Mouse (Mus musculus): ENCODE data around the gene Tob1. TPM values are rescaled to one million over a fixed set of nuclear protein-coding genes. Genes with fewer than 3 reads are reported as not detected.

The Tob1 gene
- polyA plus RNA-seq, 1 experiment from 2014 or later: 41.2 TPM

DNA sequence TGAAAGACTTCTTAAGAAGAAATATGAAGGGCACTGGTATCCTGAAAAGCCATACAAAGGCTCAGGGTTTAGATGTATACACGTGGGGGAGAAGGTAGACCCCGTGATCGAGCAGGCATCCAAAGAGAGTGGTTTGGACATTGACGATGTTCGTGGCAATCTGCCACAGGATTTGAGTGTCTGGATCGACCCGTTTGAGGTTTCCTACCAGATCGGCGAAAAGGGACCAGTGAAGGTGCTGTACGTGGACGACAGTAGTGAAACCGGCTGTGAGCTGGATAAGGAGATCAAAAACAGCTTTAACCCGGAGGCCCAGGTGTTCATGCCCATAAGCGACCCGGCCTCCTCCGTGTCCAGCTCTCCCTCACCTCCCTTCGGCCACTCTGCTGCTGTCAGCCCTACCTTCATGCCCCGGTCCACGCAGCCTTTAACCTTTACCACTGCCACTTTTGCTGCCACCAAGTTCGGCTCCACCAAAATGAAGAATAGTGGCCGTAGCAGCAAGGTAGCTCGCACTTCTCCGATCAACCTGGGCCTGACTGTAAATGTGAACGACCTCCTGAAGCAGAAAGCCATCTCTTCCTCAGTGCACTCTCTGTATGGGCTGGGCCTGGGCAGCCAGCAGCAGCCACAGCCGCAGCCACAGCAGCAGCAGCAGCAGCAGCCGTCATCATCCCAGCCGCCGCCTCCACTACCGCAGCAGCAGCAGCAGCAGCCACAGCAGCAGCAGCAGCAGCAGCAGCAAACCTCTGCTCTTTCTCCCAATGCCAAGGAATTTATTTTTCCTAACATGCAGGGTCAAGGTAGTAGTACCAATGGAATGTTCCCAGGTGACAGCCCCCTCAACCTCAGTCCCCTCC, 2.7 kb downstream of the Tob1 start:
- Histone ChIP-seq H3K4me3 (ENCODE audit: low read length) (peak overlapping the region; percentile 33), H3K4me2 (ENCODE audit: low read depth, low read length) (peak overlapping the region; percentile 75), H3K27me3 (ENCODE audit: control insufficient read depth, insufficient read depth, low read length) (no peaks in the 10 kb centered on the region), H3K9ac (ENCODE audit: low read length) (peak overlapping the region; percentile 37), H3K27ac (ENCODE audit: low read length) (no peak overlapping the region), H3K36me3 (ENCODE audit: control insufficient read depth, insufficient read depth) (peaks cover 9% of the 10 kb centered on the region), H3K9me3 (replicated peaks; ENCODE audit: control insufficient read depth, low read length) (no peaks in the 10 kb centered on the region), H3K4me1 (ENCODE audit: control insufficient read depth, insufficient read depth, low read length) (peaks cover 8% of the 10 kb centered on the region)
- ATAC-seq (replicated peaks; ENCODE audit: extremely low read depth, insufficient read depth, low FRiP score): no peak
- 80% methylated on average over 29 of the region's 29 CpGs for WGBS

DNA sequence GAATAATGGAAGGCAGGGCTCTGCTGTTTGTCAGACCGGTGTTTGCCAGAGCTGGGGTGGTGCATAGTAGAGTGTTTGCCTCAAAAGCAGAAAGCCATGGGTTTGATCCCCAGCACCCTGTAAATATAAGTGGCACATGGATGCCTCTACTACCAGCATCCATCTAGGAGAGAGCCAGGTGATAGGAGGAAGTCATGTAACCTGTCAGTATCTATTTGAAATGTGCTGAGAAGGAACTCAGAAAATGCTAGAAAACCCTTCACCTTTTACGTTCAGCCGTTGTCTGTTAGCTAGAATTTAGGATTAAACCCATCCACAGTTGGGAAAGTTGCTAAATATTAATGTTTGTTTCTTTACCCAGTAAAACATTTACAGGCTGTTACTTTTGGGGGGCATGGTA, 4.3 kb downstream of the Tob1 start:
- Histone ChIP-seq H3K36me3 (ENCODE audit: control insufficient read depth, insufficient read depth) (peaks cover 9% of the 10 kb centered on the region), H3K4me3 (ENCODE audit: low read length) (no peak overlapping the region), H3K4me1 (ENCODE audit: control insufficient read depth, insufficient read depth, low read length) (peaks cover 8% of the 10 kb centered on the region), H3K9me3 (replicated peaks; ENCODE audit: control insufficient read depth, low read length) (no peaks in the 10 kb centered on the region), H3K27me3 (ENCODE audit: control insufficient read depth, insufficient read depth, low read length) (no peaks in the 10 kb centered on the region), H3K9ac (ENCODE audit: low read length) (no peak overlapping the region), H3K27ac (ENCODE audit: low read length) (no peak overlapping the region), H3K4me2 (ENCODE audit: low read depth, low read length) (no peak overlapping the region)
- no peak for ATAC-seq (replicated peaks; ENCODE audit: extremely low read depth, insufficient read depth, low FRiP score)
- 91% methylated on average over 3 of the region's 3 CpGs for WGBS

DNA sequence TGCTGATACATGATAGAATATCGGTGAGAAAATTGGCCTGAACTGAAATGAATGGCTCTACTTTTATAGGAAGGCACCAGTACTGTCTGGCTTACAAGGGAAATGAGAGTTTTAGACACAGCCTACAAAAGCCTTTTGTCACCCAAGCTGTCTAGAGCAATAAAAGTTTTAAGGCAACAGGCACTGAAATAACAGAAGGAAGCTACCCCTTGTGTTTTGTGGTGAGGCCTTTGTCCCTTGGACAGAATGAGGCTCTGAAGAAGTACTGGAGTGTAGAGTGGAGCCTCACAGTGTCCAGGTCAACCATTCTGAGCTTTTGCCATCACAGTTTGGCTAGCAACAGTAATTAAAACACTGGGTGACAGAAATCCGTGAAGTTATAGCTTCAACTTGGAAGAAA, 5.0 kb downstream of the Tob1 start:
- Histone ChIP-seq H3K27ac (ENCODE audit: low read length) (peak overlapping the region; percentile 11; the same call in 1 of the 2 replicates), H3K4me1 (ENCODE audit: control insufficient read depth, insufficient read depth, low read length) (peaks cover 8% of the 10 kb centered on the region), H3K4me3 (ENCODE audit: low read length) (no peak overlapping the region), H3K9me3 (replicated peaks; ENCODE audit: control insufficient read depth, low read length) (no peaks in the 10 kb centered on the region), H3K27me3 (ENCODE audit: control insufficient read depth, insufficient read depth, low read length) (no peaks in the 10 kb centered on the region), H3K4me2 (ENCODE audit: low read depth, low read length) (no peak overlapping the region), H3K36me3 (ENCODE audit: control insufficient read depth, insufficient read depth) (peaks cover 9% of the 10 kb centered on the region), H3K9ac (ENCODE audit: low read length) (no peak overlapping the region)
- 62% methylated on average over 2 of the region's 2 CpGs for WGBS
- ATAC-seq (replicated peaks; ENCODE audit: extremely low read depth, insufficient read depth, low FRiP score): no peak

DNA sequence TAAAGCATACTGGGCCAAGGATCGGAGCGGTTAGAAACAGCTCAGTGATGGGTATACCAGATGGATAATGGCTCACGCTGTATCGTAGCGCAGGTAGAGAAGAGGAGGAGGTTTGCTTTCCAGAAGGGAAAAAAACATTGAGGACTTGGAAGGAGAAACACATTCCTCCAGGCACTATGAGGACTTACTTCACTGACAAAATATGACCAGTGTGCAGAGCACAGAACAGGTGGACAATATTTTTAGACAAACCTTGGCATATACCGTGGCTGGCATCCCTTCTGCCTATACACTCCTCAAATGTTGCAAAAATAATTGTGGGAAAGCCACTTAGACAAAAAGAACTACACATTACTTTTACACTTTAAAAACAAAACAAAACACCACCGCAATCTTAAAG, 10.0 kb downstream of the Tob1 start:
- Histone ChIP-seq H3K27ac (ENCODE audit: low read length) (no peak overlapping the region), H3K4me2 (ENCODE audit: low read depth, low read length) (no peak overlapping the region), H3K4me3 (ENCODE audit: low read length) (no peak overlapping the region), H3K4me1 (ENCODE audit: control insufficient read depth, insufficient read depth, low read length) (peaks cover 6% of the 10 kb centered on the region; the same call in 1 of the 2 replicates), H3K36me3 (ENCODE audit: control insufficient read depth, insufficient read depth) (no peaks in the 10 kb centered on the region), H3K9ac (ENCODE audit: low read length) (no peak overlapping the region), H3K27me3 (ENCODE audit: control insufficient read depth, insufficient read depth, low read length) (no peaks in the 10 kb centered on the region), H3K9me3 (replicated peaks; ENCODE audit: control insufficient read depth, low read length) (no peaks in the 10 kb centered on the region)
- ATAC-seq (replicated peaks; ENCODE audit: extremely low read depth, insufficient read depth, low FRiP score): no peak
- 89% methylated on average over 7 of the region's 7 CpGs for whole genome bisulfite sequencing

DNA sequence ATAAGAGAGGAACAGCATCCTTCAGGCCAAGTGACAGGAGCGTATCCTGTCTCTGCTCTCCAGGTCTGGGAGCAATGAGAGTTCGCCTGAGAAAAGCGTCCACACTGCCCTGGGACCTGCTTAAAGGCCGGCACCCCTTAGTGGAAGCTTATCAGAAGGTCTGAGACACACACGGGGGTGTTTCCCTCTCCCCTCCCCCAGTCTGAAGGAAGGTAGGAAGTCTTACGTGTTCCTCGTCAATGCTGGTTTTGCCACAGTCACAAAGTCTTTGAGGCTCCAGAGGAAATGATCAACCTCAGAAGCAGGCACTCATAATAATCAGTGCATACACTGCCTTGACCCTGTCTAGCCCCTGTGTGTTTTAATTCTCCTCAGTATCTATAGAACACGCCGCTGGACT, 12.3 kb downstream of the Tob1 start:
- no peaks in the 10 kb centered on the region for H3K9me3 ChIP-seq (replicated peaks; ENCODE audit: control insufficient read depth, low read length)
- 59% methylated on average over 9 of the region's 9 CpGs for WGBS
- H3K4me2 ChIP-seq (ENCODE audit: low read depth, low read length): no peak overlapping the region
- no peaks in the 10 kb centered on the region for H3K27me3 ChIP-seq (ENCODE audit: control insufficient read depth, insufficient read depth, low read length)
- H3K9ac ChIP-seq (ENCODE audit: low read length): no peak overlapping the region
- ATAC-seq (replicated peaks; ENCODE audit: extremely low read depth, insufficient read depth, low FRiP score): no peak
- no peak overlapping the region for H3K4me3 ChIP-seq (ENCODE audit: low read length)
- H3K4me1 ChIP-seq (ENCODE audit: control insufficient read depth, insufficient read depth, low read length): peaks cover 12% of the 10 kb centered on the region
- H3K36me3 ChIP-seq (ENCODE audit: control insufficient read depth, insufficient read depth): no peaks in the 10 kb centered on the region
- no peak overlapping the region for H3K27ac ChIP-seq (ENCODE audit: low read length)

DNA sequence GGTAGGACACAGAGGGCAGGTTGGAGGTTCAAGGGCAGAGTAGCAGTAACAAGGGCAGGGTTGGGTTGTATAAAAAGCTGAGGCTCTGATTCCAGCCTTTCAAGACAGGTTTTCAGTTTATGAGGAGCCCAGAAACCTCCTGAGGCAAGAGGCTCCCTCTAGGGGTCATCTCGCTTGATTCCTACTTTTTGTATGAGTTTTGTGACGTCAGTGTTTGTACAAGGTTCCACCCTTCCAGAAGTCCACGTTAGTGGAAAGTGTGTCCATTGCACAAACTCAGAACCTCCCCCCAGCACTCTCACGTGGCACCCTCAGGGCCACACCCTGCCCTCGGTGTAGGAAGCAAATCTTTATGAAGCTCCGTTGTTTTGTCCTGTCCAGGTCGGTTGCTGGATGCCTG, 14.7 kb downstream of the Tob1 start:
- peaks cover 30% of the 10 kb centered on the region for H3K4me1 ChIP-seq (ENCODE audit: control insufficient read depth, insufficient read depth, low read length)
- no peaks in the 10 kb centered on the region for H3K9me3 ChIP-seq (replicated peaks; ENCODE audit: control insufficient read depth, low read length)
- peak; percentile 51 for ATAC-seq (replicated peaks; ENCODE audit: extremely low read depth, insufficient read depth, low FRiP score)
- peak overlapping the region; percentile 51 for H3K9ac ChIP-seq (ENCODE audit: low read length)
- WGBS: 12% methylated on average over 7 of the region's 7 CpGs
- peak overlapping the region; percentile 45 for H3K4me2 ChIP-seq (ENCODE audit: low read depth, low read length)
- no peaks in the 10 kb centered on the region for H3K27me3 ChIP-seq (ENCODE audit: control insufficient read depth, insufficient read depth, low read length)
- no peaks in the 10 kb centered on the region for H3K36me3 ChIP-seq (ENCODE audit: control insufficient read depth, insufficient read depth)
- H3K4me3 ChIP-seq (ENCODE audit: low read length): no peak overlapping the region
- peak overlapping the region; percentile 36 for H3K27ac ChIP-seq (ENCODE audit: low read length)

DNA sequence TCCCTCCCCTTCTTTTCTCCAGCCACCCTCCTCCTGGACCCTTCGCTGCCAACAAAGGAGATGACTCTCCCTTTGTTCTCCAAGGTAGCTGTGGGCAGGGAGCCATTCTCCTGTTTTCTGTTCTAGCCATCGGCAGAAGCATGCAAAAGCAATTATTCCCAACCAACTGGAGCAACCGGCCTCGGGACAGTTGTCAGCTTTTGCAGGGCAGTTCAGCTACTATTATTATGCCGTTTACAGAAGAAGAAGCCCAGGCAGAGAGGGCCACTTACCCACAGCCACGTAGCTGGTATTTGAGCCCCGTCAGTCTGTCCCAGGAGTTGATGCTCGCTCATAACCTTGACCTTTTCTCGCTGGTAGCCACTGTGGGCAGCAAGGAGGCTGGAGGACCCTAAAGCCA, 17.2 kb downstream of the Tob1 start:
- Histone ChIP-seq H3K4me2 (ENCODE audit: low read depth, low read length) (no peak overlapping the region), H3K27ac (ENCODE audit: low read length) (peak overlapping the region; percentile 88), H3K27me3 (ENCODE audit: control insufficient read depth, insufficient read depth, low read length) (no peaks in the 10 kb centered on the region), H3K4me3 (ENCODE audit: low read length) (no peak overlapping the region), H3K36me3 (ENCODE audit: control insufficient read depth, insufficient read depth) (no peaks in the 10 kb centered on the region), H3K9me3 (replicated peaks; ENCODE audit: control insufficient read depth, low read length) (no peaks in the 10 kb centered on the region), H3K4me1 (ENCODE audit: control insufficient read depth, insufficient read depth, low read length) (peaks cover 51% of the 10 kb centered on the region), H3K9ac (ENCODE audit: low read length) (peak overlapping the region; percentile 30; the same call in 1 of the 2 replicates)
- WGBS: 51% methylated on average over 9 of the region's 9 CpGs
- ATAC-seq (replicated peaks; ENCODE audit: extremely low read depth, insufficient read depth, low FRiP score): no peak

DNA sequence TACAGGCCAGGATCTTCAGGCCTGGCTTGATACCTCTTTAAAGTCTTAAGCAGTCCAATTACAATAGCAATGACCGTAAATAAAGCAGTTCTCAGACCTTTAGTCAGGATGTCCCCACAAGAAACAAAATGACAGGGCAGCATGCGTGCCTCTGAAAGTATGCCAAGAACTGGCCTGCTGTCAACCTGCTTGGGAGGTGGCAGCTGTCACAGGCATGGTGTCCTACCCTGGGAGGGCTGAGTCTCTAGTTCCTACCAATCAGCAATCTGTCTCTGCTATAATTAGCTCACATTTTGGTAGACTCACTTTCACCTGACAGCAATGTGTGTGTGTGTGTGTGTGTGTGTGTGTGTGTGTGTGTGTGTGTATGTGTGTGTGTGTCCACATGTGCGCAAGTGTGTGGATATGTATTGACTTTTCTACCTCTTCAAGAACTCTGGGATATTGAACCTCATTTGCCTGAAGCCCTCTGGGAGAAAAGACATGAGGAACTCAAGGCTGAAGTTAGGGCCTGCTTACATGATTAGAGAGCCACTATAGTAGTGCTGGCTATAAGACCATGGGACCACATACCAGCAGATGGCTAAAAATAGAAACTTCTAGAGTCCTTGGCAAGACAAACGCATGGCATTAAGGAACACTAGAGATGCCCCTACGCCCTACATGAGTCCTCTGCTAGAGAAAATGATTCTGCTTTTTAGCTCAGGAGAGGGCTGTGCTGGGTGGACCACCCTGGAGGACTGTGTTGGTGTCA, 18.1 kb downstream of the Tob1 start:
- WGBS: 54% methylated on average over 5 of the region's 5 CpGs
- peak overlapping the region; percentile 88 for H3K27ac ChIP-seq (ENCODE audit: low read length)

DNA sequence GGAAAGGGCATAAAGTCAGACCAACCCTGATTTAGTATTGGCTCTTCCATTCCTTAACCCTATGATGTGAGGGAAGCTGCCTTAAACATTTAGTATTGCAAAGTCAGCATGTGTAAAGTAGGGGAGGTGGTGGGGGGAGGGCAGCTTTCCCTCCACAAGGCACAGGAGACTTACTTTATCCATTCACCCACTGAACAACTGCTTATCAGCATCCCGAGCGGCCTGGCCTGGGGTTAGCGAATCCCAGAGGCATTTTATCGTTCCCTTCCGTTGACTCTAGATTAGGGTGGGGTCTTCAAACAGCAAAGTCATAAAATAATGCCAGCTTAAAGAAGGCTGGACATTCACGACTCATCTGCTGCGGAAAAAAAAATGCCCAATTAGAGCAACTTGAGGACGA, 19.0 kb downstream of the Tob1 start:
- H3K27ac ChIP-seq (ENCODE audit: low read length): peak overlapping the region; percentile 88
- H3K4me3 ChIP-seq (ENCODE audit: low read length): no peak overlapping the region
- H3K27me3 ChIP-seq (ENCODE audit: control insufficient read depth, insufficient read depth, low read length): no peaks in the 10 kb centered on the region
- ATAC-seq (replicated peaks; ENCODE audit: extremely low read depth, insufficient read depth, low FRiP score): no peak
- peaks cover 56% of the 10 kb centered on the region for H3K4me1 ChIP-seq (ENCODE audit: control insufficient read depth, insufficient read depth, low read length)
- no peaks in the 10 kb centered on the region for H3K9me3 ChIP-seq (replicated peaks; ENCODE audit: control insufficient read depth, low read length)
- no peaks in the 10 kb centered on the region for H3K36me3 ChIP-seq (ENCODE audit: control insufficient read depth, insufficient read depth)
- no peak overlapping the region for H3K4me2 ChIP-seq (ENCODE audit: low read depth, low read length)
- H3K9ac ChIP-seq (ENCODE audit: low read length): no peak overlapping the region
- 35% methylated on average over 8 of the region's 8 CpGs for WGBS

More for the DNA sequence above, 18.1 kb downstream of the Tob1 start:
- Histone ChIP-seq H3K36me3 (ENCODE audit: control insufficient read depth, insufficient read depth) (no peaks in the 10 kb centered on the region), H3K9me3 (replicated peaks; ENCODE audit: control insufficient read depth, low read length) (no peaks in the 10 kb centered on the region), H3K4me3 (ENCODE audit: low read length) (no peak overlapping the region), H3K4me2 (ENCODE audit: low read depth, low read length) (no peak overlapping the region), H3K27me3 (ENCODE audit: control insufficient read depth, insufficient read depth, low read length) (no peaks in the 10 kb centered on the region), H3K4me1 (ENCODE audit: control insufficient read depth, insufficient read depth, low read length) (peaks cover 56% of the 10 kb centered on the region), H3K9ac (ENCODE audit: low read length) (0 out of 2 replicates have a peak overlapping the region, but pooled peaks have one; percentile 17)
- ATAC-seq (replicated peaks; ENCODE audit: extremely low read depth, insufficient read depth, low FRiP score): peak; percentile 68
